Mouse (Mus musculus) hindbrain, embryonic 14.5 days (tissue): Measurements from ENCODE around the gene Diexf. TPM values are rescaled to one million over a fixed set of nuclear protein-coding genes. Genes with fewer than 3 reads are reported as not detected.
A peak's percentile ranks its signal among the peaks of the same experiment; 100 is the strongest.

Source experiments
- ATAC-seq: fragments of 200-750 bp; cut with Nextera tagmentation; 2 replicates; pipeline ENCODE4 v1.8.0; 2017; ENCODE audit warnings: moderate number of reproducible peaks, mild to moderate bottlenecking, moderate TSS enrichment, moderate library complexity; ENCODE audit not compliant: low FRiP score
- DNase-seq: peaks from one replicate; pipeline ENCODE4 v3.0.0-alpha.2; 2015; ENCODE audit warnings: low spot score
- H3K27ac ChIP-seq: fragments of 300-500 bp; sonication (generic); 2 replicates; pipeline ENCODE4 v1.5.1; 2014; ENCODE audit warnings: mild to moderate bottlenecking, moderate library complexity
- H3K27me3 ChIP-seq: fragments of 300-500 bp; sonication (generic); 2 replicates; pipeline ENCODE4 v1.6.1; 2014; ENCODE audit warnings: mild to moderate bottlenecking, low read length, mixed read lengths; ENCODE audit not compliant: control insufficient read depth, insufficient read depth
- H3K36me3 ChIP-seq: fragments of 300-500 bp; sonication (generic); replicated peaks from 2 replicates; pipeline ENCODE4 v1.6.1; 2014; ENCODE audit not compliant: control insufficient read depth, insufficient read depth
- H3K4me1 ChIP-seq: fragments of 300-500 bp; sonication (generic); replicated peaks from 2 replicates; pipeline ENCODE4 v1.6.1; 2014; ENCODE audit warnings: antibody characterized with exemption, low read length, mixed read lengths; ENCODE audit not compliant: control insufficient read depth, insufficient read depth
- H3K4me2 ChIP-seq: fragments of 300-500 bp; sonication (generic); replicated peaks from 2 replicates; pipeline ENCODE4 v1.6.1; 2014; ENCODE audit warnings: mild to moderate bottlenecking, moderate library complexity
- H3K4me3 ChIP-seq: fragments of 300-500 bp; sonication (generic); replicated peaks from 2 replicates; pipeline ENCODE4 v1.5.1; 2014; ENCODE audit warnings: mild to moderate bottlenecking, low read length
- H3K9ac ChIP-seq: fragments of 300-500 bp; sonication (generic); 2 replicates; pipeline ENCODE4 v1.6.1; 2014
- H3K9me3 ChIP-seq: fragments of 300-500 bp; sonication (generic); 2 replicates; pipeline ENCODE4 v1.6.1; 2016; ENCODE audit warnings: low read length; ENCODE audit not compliant: control insufficient read depth
- WGBS: fragments of 180-500 bp; shearing (Covaris S2); extraction: QIAGEN DNeasy Blood & Tissue Kit; methylation state at CpG from one replicate; pipeline ENCODE4 v1.1.7; 2014; 5-methylcytosine and 5-hydroxymethylcytosine counted together
- polyA plus RNA-seq: library from polyadenylated mRNA; unstranded; fragments of >200 nt; fragmentation: Nextera tagmentation; extraction: Ambion mirVana; gene quantifications from 2 replicates; pipeline ENCODE4 v1.2.1, GENCODE M21; 2014

The Diexf gene
- polyA plus RNA-seq, 1 experiment from 2014 or later = 8.0 TPM

DNA sequence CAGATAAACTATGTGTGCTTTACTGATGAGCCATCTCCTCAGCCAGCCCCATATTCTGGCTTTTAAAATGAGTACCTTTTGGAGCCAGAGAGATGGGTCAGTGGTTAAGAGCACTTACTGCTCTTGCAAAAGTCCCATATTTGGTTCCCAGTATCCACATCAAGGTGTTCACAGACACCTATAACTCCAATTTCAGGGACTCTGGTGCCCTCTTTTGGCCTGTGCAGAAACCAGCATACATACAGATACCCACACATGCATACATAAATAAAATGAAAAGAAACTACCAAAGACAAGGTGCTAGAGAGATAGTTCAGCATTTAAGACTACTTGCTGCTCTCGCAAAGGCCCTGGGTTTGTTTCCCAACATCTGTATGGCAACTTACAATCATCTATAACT is 46.1 kb downstream of the Diexf start:
- Histone ChIP-seq H3K27me3 (no peaks in the 10 kb centered on the region), H3K4me3 (no peak overlapping the region), H3K4me2 (no peak overlapping the region), H3K27ac (peak overlapping the region; percentile 16; the same call in 1 of the 2 replicates), H3K4me1 (peaks cover 22% of the 10 kb centered on the region), H3K36me3 (no peaks in the 10 kb centered on the region), H3K9me3 (no peaks in the 10 kb centered on the region), H3K9ac (no peak overlapping the region)
- no peak for ATAC-seq
- no peak for DNase-seq
- 94% methylated on average over 1 of the region's 1 CpGs for WGBS

DNA sequence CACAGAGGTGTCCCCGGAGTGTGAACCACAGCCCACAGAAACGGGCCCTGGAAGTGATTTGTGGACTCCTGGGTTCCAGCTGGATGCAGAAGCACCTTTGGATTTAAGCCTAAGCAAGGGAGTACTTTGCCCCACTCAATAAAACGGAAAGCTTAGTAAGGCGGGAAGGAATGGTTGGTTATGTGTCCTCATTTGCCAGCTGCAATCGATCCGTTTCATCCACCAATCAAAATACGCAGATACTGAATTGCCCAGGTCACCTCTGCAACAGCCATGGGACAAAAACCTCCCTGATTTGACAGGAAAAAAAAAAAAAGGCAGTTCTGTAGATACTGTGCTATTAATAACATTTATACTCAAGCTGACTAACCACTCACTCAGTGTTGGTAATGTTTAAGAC is 47.0 kb downstream of the Diexf start:
- Histone ChIP-seq H3K4me2 (0 out of 2 replicates have a peak overlapping the region, but pooled peaks have one; percentile 9), H3K9ac (no peak overlapping the region), H3K27me3 (no peaks in the 10 kb centered on the region), H3K27ac (peak overlapping the region; percentile 80), H3K36me3 (no peaks in the 10 kb centered on the region), H3K4me1 (peaks cover 22% of the 10 kb centered on the region), H3K4me3 (no peak overlapping the region), H3K9me3 (no peaks in the 10 kb centered on the region)
- WGBS = 79% methylated on average over 7 of the region's 7 CpGs
- ATAC-seq = no peak
- no peak for DNase-seq

DNA sequence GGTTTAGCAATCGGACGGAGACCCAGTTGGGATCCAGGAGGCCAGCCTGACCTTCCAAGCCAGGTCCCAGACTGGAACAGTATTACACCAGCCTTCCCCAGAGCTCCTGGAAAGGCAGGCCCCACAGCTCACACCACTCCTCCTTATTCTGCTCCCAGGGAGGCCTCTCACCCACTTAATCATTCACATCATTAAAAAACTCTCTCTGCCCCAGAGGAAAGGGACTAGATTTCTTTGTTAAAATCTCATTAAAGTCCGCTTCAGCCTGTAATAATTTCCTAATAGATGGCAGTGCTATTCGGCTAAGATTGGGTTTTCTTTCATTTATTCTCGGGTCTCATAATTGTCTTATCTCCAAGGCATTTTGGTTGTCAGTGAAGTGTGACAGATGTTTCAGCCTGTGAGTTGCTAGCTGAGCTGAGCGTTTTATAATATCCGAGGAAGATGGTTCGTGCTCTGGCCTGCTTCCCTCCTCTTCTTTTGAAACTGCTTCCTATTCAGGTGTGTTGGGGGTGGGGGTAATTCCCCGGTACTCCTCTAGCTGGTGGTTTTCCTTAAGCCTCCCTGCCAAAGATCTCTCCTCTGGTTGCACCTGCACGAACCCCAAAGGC is 47.7 kb downstream of the Diexf start:
- H3K36me3 ChIP-seq = no peaks in the 10 kb centered on the region
- H3K4me3 ChIP-seq = no peak overlapping the region
- no peak overlapping the region for H3K9ac ChIP-seq
- peak; percentile 58; the same call in 1 of the 2 replicates for ATAC-seq
- H3K4me1 ChIP-seq = peaks cover 21% of the 10 kb centered on the region
- 33% methylated on average over 10 of the region's 10 CpGs for WGBS
- peak; percentile 50 for DNase-seq
- H3K27ac ChIP-seq = peak overlapping the region; percentile 80
- H3K27me3 ChIP-seq = no peaks in the 10 kb centered on the region
- no peaks in the 10 kb centered on the region for H3K9me3 ChIP-seq
- 0 out of 2 replicates have a peak overlapping the region, but pooled peaks have one; percentile 9 for H3K4me2 ChIP-seq

DNA sequence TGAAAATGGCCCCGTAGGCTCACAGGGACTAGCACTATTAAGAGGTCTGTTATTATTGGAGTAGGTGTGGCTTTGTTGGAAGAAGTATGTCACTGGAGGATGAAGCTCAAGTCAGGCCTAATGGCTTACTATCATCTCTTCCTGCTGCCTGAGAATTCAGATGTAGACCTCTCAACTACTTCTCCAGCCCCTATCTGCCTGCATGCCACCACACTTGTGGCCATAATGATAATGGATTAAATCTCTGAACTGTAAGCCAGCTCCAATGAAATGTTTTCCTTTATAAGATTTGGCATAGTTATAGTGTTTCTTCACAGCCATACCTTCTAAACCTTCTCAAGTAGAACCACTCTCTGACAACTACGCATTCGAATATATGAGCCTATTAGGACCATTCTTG is 67.5 kb downstream of the Diexf start:
- Histone ChIP-seq H3K36me3 (no peaks in the 10 kb centered on the region), H3K4me3 (no peak overlapping the region), H3K27ac (no peak overlapping the region), H3K9me3 (no peaks in the 10 kb centered on the region), H3K9ac (no peak overlapping the region), H3K4me2 (no peak overlapping the region), H3K27me3 (no peaks in the 10 kb centered on the region), H3K4me1 (no peaks in the 10 kb centered on the region)
- 92% methylated on average over 3 of the region's 3 CpGs for WGBS
- ATAC-seq = no peak
- no peak for DNase-seq

DNA sequence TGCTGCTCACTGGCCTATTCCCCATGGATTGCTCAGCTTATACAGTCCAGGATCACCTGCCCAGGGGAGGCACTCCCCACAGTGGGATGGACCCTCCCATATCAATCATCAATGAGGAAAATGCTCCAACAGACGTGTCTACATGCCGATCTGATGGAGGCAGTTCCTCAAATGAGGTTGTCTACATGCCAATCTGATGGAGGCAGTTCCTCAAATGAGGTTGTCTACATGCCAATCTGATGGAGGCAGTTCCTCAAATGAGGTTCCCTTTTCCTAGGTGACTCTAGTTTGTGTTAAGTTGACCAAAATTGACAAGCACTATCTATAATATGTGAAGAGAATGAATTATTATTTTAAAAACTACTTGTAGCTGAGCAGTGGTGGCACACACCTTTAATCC is 69.9 kb downstream of the Diexf start:
- Histone ChIP-seq H3K9ac (no peak overlapping the region), H3K4me3 (no peak overlapping the region), H3K36me3 (no peaks in the 10 kb centered on the region), H3K27ac (no peak overlapping the region), H3K4me1 (no peaks in the 10 kb centered on the region), H3K9me3 (no peaks in the 10 kb centered on the region), H3K4me2 (no peak overlapping the region), H3K27me3 (no peaks in the 10 kb centered on the region)
- WGBS = 83% methylated on average over 2 of the region's 2 CpGs
- ATAC-seq = no peak
- DNase-seq = no peak

DNA sequence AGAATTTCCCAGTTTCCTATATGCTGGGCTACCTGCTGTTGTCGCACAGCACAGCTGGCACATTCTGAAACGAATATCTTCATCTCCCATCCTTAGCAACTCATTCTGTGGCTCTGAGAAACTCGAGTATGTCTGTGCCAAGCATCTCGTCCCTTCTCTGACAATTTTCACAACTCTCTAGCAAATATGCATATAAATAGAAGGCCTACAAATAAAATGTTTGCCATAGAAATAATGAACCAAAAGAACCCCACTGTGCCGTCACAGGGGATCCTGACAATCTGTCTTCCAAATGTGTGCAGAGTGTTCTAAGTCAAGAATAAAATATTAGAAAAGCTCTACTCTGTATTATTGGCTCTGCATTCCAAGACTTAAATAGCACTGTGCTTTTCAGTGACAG is 70.5 kb downstream of the Diexf start:
- Histone ChIP-seq H3K4me1 (no peaks in the 10 kb centered on the region), H3K9ac (no peak overlapping the region), H3K4me2 (no peak overlapping the region), H3K27me3 (no peaks in the 10 kb centered on the region), H3K9me3 (no peaks in the 10 kb centered on the region), H3K36me3 (no peaks in the 10 kb centered on the region), H3K4me3 (no peak overlapping the region), H3K27ac (no peak overlapping the region)
- no peak for ATAC-seq
- DNase-seq = no peak
- 64% methylated on average over 5 of the region's 5 CpGs for WGBS

DNA sequence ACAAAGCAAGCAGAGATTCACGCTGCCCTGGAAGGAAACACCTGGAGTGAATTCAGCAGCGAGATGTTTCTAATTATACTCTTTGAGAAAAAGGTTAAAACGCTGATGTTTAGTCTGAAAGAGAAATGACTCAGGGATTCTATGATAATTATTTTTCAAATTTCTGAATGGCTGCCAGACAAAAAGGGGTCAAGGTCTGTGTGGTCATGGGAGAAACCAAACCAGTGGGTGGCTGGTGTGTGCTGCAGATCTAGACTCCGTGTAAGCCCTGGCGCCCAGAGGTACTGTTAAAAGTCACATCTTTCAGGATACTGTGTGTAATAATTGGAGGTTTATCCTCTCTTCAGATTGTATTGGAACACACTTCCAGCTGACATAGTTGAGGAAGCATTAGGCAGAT is 75.7 kb downstream of the Diexf start:
- Histone ChIP-seq H3K27me3 (no peaks in the 10 kb centered on the region), H3K4me3 (no peak overlapping the region), H3K9me3 (no peaks in the 10 kb centered on the region), H3K4me1 (no peaks in the 10 kb centered on the region), H3K4me2 (no peak overlapping the region), H3K9ac (no peak overlapping the region), H3K36me3 (no peaks in the 10 kb centered on the region), H3K27ac (no peak overlapping the region)
- 70% methylated on average over 5 of the region's 5 CpGs for WGBS
- DNase-seq = no peak
- no peak for ATAC-seq

DNA sequence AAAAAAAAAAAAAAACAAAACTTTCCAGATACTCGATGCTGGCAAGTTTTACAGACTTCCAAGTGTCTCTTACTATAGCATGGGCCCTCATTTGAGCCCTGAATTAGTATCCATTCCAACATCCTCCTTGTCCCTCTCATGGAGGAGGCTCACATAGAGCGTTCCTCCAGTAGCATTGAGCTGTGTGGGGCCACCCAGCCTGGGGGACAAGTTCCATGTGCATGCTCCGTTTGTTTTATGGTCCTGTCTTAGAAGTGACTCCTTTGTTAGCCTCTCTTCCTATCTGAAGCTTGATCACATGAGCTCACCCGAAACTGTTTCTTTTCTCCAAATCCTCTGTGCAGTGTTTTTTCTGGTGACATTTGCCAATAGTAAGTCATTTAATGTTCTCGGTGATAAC is 77.0 kb downstream of the Diexf start:
- 72% methylated on average over 5 of the region's 5 CpGs for WGBS
- H3K9me3 ChIP-seq = no peaks in the 10 kb centered on the region

DNA sequence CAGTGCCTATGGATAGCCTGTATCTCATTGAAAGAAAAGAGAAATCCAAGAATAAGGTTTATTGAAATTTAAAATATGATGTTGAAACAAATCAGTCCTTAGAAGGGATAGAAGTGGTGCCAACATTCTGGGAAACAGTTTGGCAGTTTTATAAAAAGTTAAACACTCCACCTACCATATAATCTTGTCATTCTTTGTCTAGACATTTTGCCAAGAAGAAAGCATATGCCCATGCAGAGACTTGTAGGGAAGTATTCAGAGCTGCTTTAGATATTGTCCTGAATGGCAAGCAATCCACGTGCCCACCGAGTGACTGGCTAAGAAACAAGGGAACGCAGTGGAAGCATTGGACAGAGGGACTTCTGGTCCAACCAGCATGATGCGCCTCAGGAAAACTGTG is 82.5 kb downstream of the Diexf start:
- H3K27me3 ChIP-seq = no peaks in the 10 kb centered on the region
- DNase-seq = no peak
- H3K4me3 ChIP-seq = no peak overlapping the region
- ATAC-seq = no peak
- no peak overlapping the region for H3K27ac ChIP-seq
- no peak overlapping the region for H3K4me2 ChIP-seq
- 89% methylated on average over 4 of the region's 4 CpGs for WGBS
- no peak overlapping the region for H3K9ac ChIP-seq
- no peaks in the 10 kb centered on the region for H3K9me3 ChIP-seq
- H3K4me1 ChIP-seq = no peaks in the 10 kb centered on the region
- no peaks in the 10 kb centered on the region for H3K36me3 ChIP-seq

More for the DNA sequence above, 77.0 kb downstream of the Diexf start:
- H3K36me3 ChIP-seq = no peaks in the 10 kb centered on the region
- ATAC-seq = no peak
- H3K27me3 ChIP-seq = no peaks in the 10 kb centered on the region
- no peaks in the 10 kb centered on the region for H3K4me1 ChIP-seq
- no peak overlapping the region for H3K27ac ChIP-seq
- no peak overlapping the region for H3K9ac ChIP-seq
- H3K4me3 ChIP-seq = no peak overlapping the region
- DNase-seq = no peak
- no peak overlapping the region for H3K4me2 ChIP-seq

DNA sequence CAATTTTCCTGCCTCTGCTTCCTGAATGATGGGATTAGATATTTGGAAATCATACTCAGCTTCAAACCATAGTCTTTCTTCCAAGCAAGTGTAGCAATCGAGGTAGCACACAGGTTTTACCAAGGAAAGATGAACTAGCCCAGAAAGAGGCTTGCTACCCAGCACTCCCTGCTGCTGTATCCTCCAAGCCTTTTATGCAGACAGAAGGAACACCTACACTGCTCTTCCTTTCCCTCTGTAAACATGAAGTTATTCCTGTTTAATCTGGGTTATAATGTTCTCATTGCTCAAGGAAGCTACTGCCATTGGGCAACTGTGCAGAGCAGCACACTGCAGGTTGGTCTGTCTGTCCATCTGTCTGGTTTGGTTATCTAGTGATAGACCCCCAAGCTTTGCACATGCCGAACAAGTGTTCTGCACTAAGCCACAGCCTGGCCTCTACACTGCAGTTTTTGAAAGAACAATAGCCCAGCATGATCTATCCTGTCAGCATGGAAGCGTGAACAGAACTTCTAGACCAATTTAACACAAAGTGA is 87.2 kb downstream of the Diexf start:
- H3K36me3 ChIP-seq = no peaks in the 10 kb centered on the region
- H3K27me3 ChIP-seq = no peaks in the 10 kb centered on the region
- no peaks in the 10 kb centered on the region for H3K4me1 ChIP-seq
- WGBS = 57% methylated on average over 3 of the region's 3 CpGs
- no peak overlapping the region for H3K27ac ChIP-seq
- DNase-seq = no peak
- no peak overlapping the region for H3K4me2 ChIP-seq
- no peak overlapping the region for H3K4me3 ChIP-seq
- no peak for ATAC-seq
- H3K9me3 ChIP-seq = no peaks in the 10 kb centered on the region
- no peak overlapping the region for H3K9ac ChIP-seq
